Mouse (Mus musculus): Measurements from ENCODE around the gene Fam198b.
"Not testable (repeated sequence)": the region's sequence is repeated elsewhere in the genome, so short reads cannot be mapped to it uniquely, and the experiment has no call there.

Fam198b gene

GRCm38 (mm10) chr3:79925950-79926697, 41.8 kb downstream of the Fam198b start:
- DNase-seq (ENCODE audit: low read depth, low spot score) = no peak

GRCm38 (mm10) chr3:79927050-79927449, 42.7 kb downstream of the Fam198b start:
- no peak for DNase-seq (ENCODE audit: low read depth, low spot score)

DNA sequence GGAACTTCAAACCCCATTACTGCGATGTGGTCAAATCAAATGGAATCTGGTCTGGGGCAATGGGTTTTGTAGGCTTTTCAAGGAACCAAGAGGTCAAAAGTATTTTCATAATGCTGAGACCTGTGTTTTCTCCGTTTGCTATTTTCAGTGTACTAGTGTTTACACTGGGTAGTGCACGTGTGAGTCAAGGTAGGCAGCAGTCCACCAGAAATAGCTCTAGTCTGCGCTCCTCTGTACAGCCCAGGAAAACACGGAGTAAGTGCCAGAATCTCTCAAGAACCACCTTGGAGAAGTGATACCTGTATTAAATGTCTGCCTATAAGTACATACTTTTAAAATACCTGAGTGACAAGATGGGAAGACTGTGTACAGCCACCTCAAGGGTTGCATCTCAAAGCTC, 44.1 kb downstream of the Fam198b start:
- no peak for DNase-seq (ENCODE audit: low read depth, low spot score)

DNA sequence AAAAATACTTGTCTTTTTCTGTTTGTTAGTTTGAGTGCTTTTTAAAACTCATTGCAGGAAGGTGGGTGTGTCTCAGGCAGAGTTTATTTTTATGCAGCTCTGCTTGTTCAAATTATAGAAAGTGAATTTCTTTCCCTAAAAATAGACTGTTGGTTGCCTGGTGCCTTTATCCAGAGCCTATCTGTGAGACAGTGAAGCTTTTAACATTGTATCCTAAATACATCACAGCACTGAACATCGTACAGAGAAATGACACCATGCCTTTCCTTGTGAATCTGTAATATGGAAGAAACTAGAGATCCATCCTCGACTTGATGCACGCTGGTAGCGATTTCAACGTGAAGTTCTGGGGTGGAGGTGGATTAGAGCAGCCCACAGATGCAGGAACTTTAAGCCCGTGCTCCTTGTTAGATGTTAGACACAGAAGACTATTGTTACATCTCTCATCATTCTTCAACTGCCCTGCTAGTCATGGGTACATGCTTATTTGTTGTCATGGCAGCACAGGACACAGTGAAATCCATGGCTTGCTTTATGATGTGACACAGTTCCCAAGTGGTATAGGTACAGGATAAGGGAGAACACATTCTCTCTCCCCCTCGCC, 45.9 kb downstream of the Fam198b start:
- DNase-seq (ENCODE audit: low read depth, low spot score) = no peak

GRCm38 (mm10) chr3:79936213-79936612, 51.9 kb downstream of the Fam198b start:
- DNase-seq (ENCODE audit: low read depth, low spot score) = peak; percentile 87

DNA sequence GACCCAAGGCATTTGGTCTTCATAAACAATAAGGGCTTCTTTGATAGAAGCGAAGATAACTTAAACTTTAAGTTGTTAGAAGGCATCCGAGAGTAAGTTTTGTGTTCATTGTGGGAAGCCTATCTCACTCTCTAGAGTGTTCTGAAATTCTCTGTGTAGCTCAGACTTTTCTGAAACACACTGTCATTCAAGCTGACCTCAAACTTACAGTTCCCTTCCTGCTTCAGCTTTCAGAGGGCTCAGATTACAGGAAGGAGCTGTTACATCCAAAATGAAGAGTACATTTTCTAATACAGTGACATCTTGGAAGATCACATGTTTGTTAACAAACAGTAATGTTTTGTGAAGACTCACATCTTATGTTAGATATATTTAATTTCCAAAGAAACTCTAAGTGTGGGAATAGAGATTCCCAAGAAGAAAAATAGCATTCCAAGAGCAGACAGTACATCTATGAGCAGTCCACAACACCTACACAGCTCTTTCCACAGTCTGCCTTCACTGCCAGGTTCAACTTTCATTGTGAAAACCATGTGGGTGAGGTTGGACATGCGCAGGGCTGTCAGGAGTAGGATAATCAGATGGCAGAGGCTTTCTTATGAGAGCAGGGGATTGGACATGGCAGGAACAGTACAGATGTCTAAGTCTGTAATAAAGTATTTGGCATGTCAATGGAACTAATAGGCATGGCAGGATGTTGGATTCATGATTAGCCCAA, 52.6 kb downstream of the Fam198b start:
- no peak for DNase-seq (ENCODE audit: low read depth, low spot score)

- peak; percentile 82 for DNase-seq (ENCODE audit: low read depth, low spot score)
Measured at GRCm38 (mm10) chr3:79947736-79948135, 63.4 kb downstream of the Fam198b start.

GRCm38 (mm10) chr3:79948151-79948550, 63.8 kb downstream of the Fam198b start:
- DNase-seq (ENCODE audit: low read depth, low spot score) = no peak

DNA sequence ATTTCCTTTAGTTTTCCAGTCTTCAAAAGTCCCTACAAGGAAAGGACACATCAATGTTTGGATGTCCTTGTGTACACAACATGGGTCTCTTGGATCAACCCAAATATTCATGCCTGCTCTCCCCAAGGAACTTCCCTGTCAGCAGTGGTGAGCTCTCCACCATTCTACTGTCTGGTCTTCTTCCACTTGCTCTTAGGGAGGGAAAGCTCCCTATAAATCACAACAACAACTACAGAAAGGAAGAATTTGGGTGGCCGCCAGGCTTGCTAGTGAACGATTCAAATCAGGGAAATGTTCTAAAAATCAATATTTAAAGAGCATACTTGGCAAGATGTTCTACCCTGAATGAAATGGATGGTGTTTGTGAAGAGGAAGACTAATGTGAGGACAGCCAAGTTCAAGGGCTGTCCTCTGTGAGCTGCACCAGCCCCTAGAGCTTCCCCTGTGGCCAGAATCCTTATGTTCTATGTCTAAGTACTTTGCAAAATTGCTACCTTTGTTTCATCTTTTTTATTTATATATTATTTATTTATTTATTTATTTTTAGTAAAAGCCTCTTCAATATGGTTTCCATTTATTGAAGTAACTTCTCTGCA, 68.9 kb downstream of the Fam198b start:
- no peak for DNase-seq (ENCODE audit: low read depth, low spot score)

- no peak for DNase-seq (ENCODE audit: low read depth, low spot score)
Measured at GRCm38 (mm10) chr3:79955262-79955661, 70.9 kb downstream of the Fam198b start.

DNA sequence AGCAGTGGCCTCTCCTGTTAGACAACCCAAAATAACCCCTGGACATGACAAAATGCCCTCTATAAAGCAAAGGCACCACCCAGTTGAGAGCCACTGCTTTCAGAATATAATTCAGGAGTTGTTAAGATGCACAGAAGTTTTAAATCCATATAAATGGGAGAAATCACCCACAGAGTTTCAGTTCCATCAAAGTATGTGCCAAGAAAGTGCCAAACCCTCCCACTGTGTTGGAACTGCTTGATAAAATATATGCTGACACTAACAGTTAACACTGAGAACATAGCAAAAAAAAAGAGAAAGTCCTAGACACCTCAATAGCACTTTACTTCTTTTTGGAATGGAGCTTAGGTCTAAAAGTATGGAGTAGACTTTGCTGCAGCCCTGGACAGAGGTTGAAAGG, 72.5 kb downstream of the Fam198b start:
- no peak for DNase-seq (ENCODE audit: low read depth, low spot score)

DNA sequence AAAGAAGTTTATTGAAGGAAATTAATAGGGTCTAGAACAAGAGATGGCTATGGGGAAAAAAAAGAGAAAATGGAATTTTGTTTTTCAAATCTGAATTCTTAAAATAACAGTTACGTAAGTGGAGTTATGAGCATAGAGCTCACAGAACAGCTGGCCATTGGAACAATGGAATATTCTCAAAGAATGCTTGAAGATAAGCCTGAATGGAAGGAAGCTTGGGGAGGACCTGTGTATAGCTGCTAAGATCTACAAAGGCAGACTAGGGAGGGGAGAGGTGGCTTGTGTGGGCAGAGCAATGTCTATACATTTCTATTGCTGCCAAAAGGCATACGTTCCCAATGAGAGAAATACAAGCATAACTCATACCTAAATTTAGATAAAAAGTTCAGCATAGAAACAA, 73.4 kb downstream of the Fam198b start:
- no peak for DNase-seq (ENCODE audit: low read depth, low spot score)

GRCm38 (mm10) chr3:79966709-79967108, 82.4 kb downstream of the Fam198b start:
- no peak for DNase-seq (ENCODE audit: low read depth, low spot score)

DNA sequence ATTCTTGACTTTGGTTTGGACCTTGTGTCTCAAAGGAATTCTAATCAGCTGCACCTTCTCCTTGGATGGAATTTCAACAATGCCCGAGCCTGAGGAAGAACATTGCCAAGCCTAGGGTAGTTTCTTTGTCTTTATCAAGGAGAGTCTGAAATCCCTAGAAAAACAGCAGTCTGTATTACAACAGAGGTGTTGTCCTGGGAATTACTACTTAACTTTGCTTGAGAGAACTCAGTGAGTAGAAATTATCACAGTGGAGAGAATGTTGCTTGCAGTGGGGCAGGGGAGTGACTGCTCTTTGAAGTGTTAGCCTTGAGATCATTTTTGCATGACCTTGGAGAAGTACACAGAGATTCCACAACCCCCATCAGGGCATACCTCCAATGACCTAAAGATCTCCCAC, 83.0 kb downstream of the Fam198b start:
- DNase-seq (ENCODE audit: low read depth, low spot score) = no peak

DNA sequence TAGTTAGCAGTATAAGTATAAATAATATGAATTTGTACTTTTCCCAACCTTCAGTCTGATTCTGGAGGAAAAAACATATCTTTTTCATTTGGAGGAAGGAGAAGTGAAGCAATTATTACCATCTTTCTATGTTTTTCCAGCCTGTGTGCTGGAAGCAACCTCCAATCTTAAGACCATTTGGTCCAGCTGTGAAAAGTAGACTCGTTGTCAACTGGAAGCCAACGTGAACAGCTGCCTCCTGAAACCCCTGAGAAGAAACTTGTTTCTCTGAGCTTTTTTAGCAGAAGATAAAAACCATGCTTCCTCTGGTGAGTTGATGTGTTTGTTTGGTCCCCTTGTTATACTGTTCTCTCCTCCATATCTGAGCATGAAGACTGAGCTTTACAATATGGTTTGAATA, 84.1 kb downstream of the Fam198b start:
- no peak for DNase-seq (ENCODE audit: low read depth, low spot score)

GRCm38 (mm10) chr3:79969536-79969935, 85.2 kb downstream of the Fam198b start:
- DNase-seq (ENCODE audit: low read depth, low spot score) = not testable (repeated sequence)

DNA sequence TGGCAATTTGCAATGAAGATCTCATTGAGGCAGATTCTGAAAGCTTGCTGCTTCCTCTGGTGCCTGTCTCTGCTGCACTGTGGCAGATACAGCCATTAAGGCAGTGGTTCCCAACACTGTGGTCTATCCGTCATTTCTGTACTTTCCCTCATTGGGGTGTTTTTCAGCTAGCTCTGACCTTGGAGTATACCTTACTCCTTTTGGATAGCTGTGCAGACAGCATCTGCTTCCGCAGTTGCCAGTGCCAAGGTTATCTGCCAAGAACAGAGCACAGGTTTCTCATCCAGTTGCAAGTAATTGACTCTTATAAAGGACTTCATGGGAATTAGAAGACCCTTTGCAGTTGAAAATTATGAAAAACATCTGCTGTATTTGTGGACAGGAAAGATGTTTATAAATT, 85.7 kb downstream of the Fam198b start:
- peak; percentile 35 for DNase-seq (ENCODE audit: low read depth, low spot score)

DNA sequence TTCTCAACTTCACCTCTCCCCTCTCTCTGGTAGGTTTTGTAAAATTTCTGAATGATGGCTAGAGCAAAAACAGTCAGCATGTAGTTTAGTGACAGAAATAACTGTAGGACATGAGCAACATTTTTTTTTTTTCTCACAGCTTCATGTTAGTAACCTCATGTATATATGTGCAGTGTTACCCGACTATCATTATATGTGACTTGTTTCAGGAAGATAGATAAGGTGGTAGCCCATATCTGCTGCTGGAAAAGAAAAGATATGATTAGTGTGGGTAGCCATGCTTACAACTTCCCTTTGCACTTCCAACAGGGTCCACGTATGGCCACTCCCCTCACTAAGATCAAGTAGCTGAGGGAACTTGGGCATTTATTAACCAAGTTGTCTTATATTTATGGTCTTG, 86.2 kb downstream of the Fam198b start:
- no peak for DNase-seq (ENCODE audit: low read depth, low spot score)

GRCm38 (mm10) chr3:79971542-79971941, 87.2 kb downstream of the Fam198b start:
- no peak for DNase-seq (ENCODE audit: low read depth, low spot score)

DNA sequence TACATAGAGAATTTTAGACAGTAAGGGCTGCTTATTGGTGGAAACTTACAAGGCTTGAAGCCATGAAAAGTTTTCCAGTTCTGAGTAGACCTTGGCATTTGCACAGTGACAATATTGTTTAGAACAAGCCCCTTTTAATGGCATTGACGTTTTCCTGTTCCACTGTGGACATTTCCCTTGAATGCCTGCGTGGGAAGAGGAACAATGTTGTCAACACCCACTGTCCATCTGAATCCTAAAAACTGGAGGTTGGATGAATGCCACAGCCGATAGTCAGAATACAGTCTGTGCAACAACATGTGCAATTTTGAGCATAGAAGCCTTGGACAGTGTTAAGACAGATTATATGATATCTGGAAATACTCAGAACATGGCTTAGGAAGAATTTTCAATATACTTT, 92.5 kb downstream of the Fam198b start:
- no peak for DNase-seq (ENCODE audit: low read depth, low spot score)

GRCm38 (mm10) chr3:79977656-79978450, 93.5 kb downstream of the Fam198b start:
- DNase-seq (ENCODE audit: low read depth, low spot score) = peak; percentile 37

DNA sequence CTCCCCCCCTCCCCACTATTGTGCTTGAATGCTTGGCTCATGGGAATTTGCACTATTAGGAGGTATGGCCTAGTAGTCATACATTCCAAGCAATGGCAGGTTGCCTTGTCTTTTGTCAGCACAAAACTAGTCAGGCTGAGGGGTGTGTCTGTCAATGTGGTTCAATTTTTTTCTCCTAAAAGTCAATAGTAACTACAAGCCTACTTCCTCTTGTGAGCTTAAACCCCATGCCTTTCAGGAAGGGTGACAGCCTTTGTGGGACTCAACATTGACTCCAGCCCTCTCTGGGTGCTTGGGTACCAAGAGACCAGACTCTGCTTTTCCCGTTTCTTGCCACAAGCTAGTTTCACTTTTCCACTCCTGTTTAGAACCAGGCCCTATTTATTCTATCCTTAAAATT, 96.4 kb downstream of the Fam198b start:
- DNase-seq (ENCODE audit: low read depth, low spot score) = no peak

All from skeletal muscle tissue, adult 2 months (tissue).